Mouse (Mus musculus): ENCODE results near the gene Bcl7a.

DNA sequence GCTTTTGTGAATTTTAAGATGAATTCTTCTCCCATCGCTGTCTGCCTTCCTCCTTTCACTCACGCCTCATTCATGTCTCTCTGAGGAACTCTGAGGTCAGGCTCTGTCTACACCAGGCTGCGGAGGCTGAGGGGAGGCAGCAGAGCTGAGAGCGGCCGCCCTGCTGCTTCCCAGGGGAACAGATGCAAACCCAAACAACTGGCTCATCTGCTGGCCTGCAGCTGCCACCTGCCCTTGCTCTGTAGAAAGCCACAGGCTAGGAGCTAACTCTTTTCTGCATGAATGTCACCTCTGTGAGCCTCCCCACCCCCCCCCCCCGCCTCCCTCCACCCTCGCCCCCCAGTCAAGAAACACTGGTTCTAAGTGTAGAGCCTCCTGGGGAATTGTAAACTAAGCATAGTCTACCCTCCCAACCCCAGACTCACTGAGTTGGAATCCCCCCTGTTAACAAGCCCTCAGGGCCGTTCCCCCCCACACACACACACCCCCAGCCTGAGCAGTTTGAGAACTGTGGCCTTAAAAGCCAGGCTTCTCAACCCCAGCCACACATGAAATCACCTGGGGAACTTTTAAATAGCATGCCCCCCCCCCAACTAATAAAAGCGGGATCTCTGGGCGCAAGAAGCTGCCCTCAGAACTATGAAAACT is 28.3 kb upstream of the Bcl7a start:
- TF ChIP-seq GATA1 (IDR thresholded peaks at IDR 0.05; ENCODE audit: low read length), result no peak
- no peak for TF ChIP-seq TAL1 (IDR thresholded peaks at IDR 0.05; ENCODE audit: low read length)
